Mouse (Mus musculus): ENCODE results near the gene Wdr59. TPM values are rescaled to one million over a fixed set of nuclear protein-coding genes. Genes with fewer than 3 reads are reported as not detected.
A peak's percentile ranks its signal among the peaks of the same experiment; 100 is the strongest.

The Wdr59 gene
- total RNA-seq, 1 experiment = 10.4 TPM

DNA sequence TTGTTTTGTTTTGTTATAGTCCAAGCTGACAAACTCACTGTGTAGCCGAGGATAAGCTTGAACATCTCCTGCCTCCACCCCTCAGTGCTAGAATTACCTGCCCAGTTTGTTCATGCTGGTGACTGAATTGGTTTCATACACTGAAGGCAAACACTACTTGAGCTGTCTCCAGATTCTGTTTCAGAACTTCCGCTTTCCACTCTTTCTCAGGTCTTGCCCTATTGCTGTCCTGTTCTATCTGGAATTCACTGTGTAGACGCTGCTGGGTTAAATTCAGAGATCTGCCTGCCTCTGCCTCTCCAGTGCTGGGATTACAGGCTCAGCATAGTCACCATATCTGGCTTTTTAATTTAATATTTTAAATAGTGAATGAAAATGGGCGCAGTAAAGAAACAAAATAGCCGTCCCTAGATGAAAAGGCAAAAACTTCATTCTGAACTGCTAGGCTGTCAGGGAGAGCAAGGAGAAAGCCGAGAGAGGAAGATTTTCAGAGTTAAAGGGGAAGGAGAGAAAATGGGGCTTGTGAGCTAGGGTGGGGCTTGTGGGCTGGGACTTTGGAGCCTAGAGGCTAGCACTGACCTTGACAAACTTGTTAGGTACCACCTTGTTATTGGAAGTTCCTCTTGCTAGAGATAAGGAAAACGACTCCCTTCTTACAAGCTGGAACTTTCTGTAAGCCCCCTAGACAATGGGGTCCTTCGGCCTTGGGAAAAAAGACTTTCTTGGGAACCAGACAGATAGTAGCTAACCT lies 23.7 kb upstream of the Wdr59 start:
- no peak overlapping the region for H3K9ac ChIP-seq (ENCODE audit: insufficient read depth, low read depth, low read length, poor library complexity, severe bottlenecking)
- DNase-seq (ENCODE audit: low read depth, low spot score) = no peak
- in situ Hi-C loops (cut with MboI; ENCODE audit: low sequenced_read_pairs in 2 of 2, unreplicated experiment in 2 of 2) = no loop called here
- TF ChIP-seq HCFC1 (IDR thresholded peaks at IDR 0.05; ENCODE audit: borderline replicate concordance, insufficient read depth, low read length) (no peak), CHD2 (IDR thresholded peaks at IDR 0.05; ENCODE audit: low read depth, low read length) (no peak)
- H3K36me3 ChIP-seq (ENCODE audit: control insufficient read depth, insufficient read depth, low read length, poor library complexity, severe bottlenecking) = no peaks in the 10 kb centered on the region; the same call in 1 of the 2 replicates
- peak overlapping the region; percentile 37; the same call in 1 of the 2 replicates for H3K27ac ChIP-seq (ENCODE audit: insufficient read depth, low read depth, low read length, poor library complexity, severe bottlenecking)
- H3K9me3 ChIP-seq (ENCODE audit: control insufficient read depth, insufficient read depth, low read depth, low read length) = no peaks in the 10 kb centered on the region
- H3K4me3 ChIP-seq (ENCODE audit: insufficient read depth in 1 of 2, low read depth in 1 of 2, low read length in 2 of 2, poor library complexity in 1 of 2, severe bottlenecking in 1 of 2) = 0 out of 4 replicates have a peak overlapping the region, but pooled peaks of 1 of the 2 experiments have one; percentile 7
- H3K4me1 ChIP-seq (ENCODE audit: control insufficient read depth in 2 of 2, insufficient read depth in 2 of 2, low read length in 2 of 2, poor library complexity in 1 of 2) = peaks cover 12 to 24% of the 10 kb centered on the region in 2 experiments

DNA sequence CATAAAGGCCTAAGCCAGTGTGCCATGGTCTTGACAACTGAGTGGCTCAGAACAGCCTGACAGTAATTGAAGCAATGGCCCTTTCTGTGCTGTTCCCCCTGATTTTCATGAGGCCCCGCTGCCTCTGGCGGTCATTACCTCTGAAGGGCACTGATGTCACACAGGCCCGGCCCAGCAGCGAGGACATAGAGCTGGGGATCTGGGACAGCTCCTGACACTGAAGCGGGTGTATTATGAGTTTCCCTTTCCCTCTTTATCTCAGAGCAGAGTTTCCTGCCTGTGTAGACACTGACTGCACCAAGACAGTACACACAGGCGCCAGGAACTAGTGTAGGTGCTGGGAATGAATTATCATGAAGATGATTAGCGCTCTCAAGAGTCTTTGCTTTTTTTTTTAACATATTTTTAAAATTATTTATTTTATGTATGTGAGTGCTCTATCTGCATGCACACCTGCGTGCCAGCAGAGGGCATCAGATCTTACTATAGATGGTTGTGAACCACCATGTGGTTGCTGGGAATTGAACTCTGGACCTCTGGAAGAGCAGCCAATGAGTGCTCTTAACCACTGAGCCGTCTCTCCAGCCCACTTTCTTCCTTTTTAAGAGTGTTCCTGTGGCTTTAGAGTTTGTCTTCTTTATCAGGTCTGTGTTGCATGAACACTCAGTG lies 22.0 kb upstream of the Wdr59 start:
- TF ChIP-seq ZNF384 (IDR thresholded peaks at IDR 0.05; ENCODE audit: low read depth, low read length) (no peak), CHD2 (IDR thresholded peaks at IDR 0.05; ENCODE audit: low read depth, low read length) (no peak), ZC3H11A (IDR thresholded peaks at IDR 0.05; ENCODE audit: borderline replicate concordance, low read depth, low read length) (no peak), MAFK (IDR thresholded peaks at IDR 0.05; ENCODE audit: insufficient read depth, low read depth, low read length) (no peak), HCFC1 (IDR thresholded peaks at IDR 0.05; ENCODE audit: borderline replicate concordance, insufficient read depth, low read length) (no peak)
- H3K9ac ChIP-seq (ENCODE audit: insufficient read depth, low read depth, low read length, poor library complexity, severe bottlenecking) = no peak overlapping the region
- H3K4me3 ChIP-seq (ENCODE audit: insufficient read depth in 1 of 2, low read depth in 1 of 2, low read length in 2 of 2, poor library complexity in 1 of 2, severe bottlenecking in 1 of 2) = no peak overlapping the region
- no peaks in the 10 kb centered on the region for H3K9me3 ChIP-seq (ENCODE audit: control insufficient read depth, insufficient read depth, low read depth, low read length)
- no peaks in the 10 kb centered on the region for H3K36me3 ChIP-seq (ENCODE audit: control insufficient read depth, insufficient read depth, low read length, poor library complexity, severe bottlenecking)
- no peak for DNase-seq (ENCODE audit: low read depth, low spot score)
- H3K27ac ChIP-seq (ENCODE audit: insufficient read depth, low read depth, low read length, poor library complexity, severe bottlenecking) = no peak overlapping the region; the same call in none of the 2 replicates
- in situ Hi-C loops (cut with MboI; ENCODE audit: low sequenced_read_pairs in 2 of 2, unreplicated experiment in 2 of 2) = no loop called here
- peaks cover 12 to 24% of the 10 kb centered on the region in 2 experiments for H3K4me1 ChIP-seq (ENCODE audit: control insufficient read depth in 2 of 2, insufficient read depth in 2 of 2, low read length in 2 of 2, poor library complexity in 1 of 2)

DNA sequence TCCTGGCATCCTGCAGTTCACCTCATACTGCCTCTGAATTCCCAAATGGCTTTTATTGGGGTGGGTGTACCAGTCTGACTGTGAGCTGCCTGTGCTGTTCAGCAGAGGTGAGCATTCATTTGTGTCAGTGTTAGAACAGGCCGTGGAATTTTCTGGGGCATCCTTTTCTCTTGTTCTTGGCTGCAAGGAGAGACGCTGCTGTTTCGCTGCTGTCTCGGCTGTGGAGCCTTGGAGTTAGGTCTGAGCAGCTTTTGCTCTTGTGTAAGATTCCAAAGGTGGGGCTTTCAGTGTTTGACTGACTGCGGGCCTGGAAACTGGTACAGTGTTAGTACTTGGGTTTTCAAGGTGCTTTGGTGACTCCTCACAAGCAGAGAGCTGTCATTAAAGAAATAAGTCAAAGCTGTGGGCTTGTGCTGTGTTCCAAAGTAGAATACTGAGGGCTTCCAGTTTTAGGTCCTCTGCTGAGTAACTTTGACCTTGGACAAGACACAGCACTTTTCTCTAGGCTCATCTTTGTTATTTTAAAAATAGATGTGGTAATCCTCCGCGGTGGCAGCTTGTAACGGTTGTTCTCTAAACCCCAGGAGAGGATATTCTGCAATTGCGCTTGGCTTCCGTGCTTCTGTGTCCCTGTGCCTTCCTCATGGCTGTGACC lies 17.7 kb upstream of the Wdr59 start:
- no peak overlapping the region for H3K27ac ChIP-seq (ENCODE audit: insufficient read depth, low read depth, low read length, poor library complexity, severe bottlenecking)
- TF ChIP-seq MAFK (IDR thresholded peaks at IDR 0.05; ENCODE audit: insufficient read depth, low read depth, low read length) (no peak), ZNF384 (IDR thresholded peaks at IDR 0.05; ENCODE audit: low read depth, low read length) (no peak), ZC3H11A (IDR thresholded peaks at IDR 0.05; ENCODE audit: borderline replicate concordance, low read depth, low read length) (no peak), CHD2 (IDR thresholded peaks at IDR 0.05; ENCODE audit: low read depth, low read length) (no peak), HCFC1 (IDR thresholded peaks at IDR 0.05; ENCODE audit: borderline replicate concordance, insufficient read depth, low read length) (no peak)
- in situ Hi-C loops (cut with MboI; ENCODE audit: low sequenced_read_pairs in 2 of 2, unreplicated experiment in 2 of 2) = no loop called here
- no peak for DNase-seq (ENCODE audit: low read depth, low spot score)
- H3K9me3 ChIP-seq (ENCODE audit: control insufficient read depth, insufficient read depth, low read depth, low read length) = no peaks in the 10 kb centered on the region
- H3K4me3 ChIP-seq (ENCODE audit: insufficient read depth in 1 of 2, low read depth in 1 of 2, low read length in 2 of 2, poor library complexity in 1 of 2, severe bottlenecking in 1 of 2) = no peak overlapping the region
- no peak overlapping the region for H3K9ac ChIP-seq (ENCODE audit: insufficient read depth, low read depth, low read length, poor library complexity, severe bottlenecking)
- H3K4me1 ChIP-seq (ENCODE audit: control insufficient read depth in 2 of 2, insufficient read depth in 2 of 2, low read length in 2 of 2, poor library complexity in 1 of 2) = peaks cover 3 to 21% of the 10 kb centered on the region in 2 experiments; a peak in 3 of 4 replicates
- H3K36me3 ChIP-seq (ENCODE audit: control insufficient read depth, insufficient read depth, low read length, poor library complexity, severe bottlenecking) = no peaks in the 10 kb centered on the region

DNA sequence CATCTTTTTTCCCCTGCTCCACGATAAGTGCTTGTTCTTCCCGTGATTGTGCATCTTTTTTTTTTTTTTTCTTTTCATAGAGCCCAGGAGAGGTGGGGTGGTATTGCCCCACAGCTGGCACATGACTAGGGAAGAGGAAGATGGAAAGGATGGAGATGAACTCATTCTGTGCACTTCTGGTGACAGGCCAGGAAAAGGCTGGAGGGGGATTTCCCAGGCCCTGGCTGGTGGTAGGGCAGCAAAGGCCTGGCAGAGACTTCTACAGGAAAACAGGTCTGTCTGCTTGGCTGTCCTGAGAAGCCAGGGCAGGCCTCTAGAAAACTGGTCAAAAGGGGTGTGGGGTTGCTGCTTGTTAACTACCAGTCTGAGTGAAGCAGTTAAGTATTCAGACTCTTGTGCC lies 16.3 kb upstream of the Wdr59 start:
- H3K4me1 ChIP-seq (ENCODE audit: control insufficient read depth in 2 of 2, insufficient read depth in 2 of 2, low read length in 2 of 2, poor library complexity in 1 of 2) = peaks cover 3 to 21% of the 10 kb centered on the region in 2 experiments; a peak in 3 of 4 replicates
- no peaks in the 10 kb centered on the region for H3K9me3 ChIP-seq (ENCODE audit: control insufficient read depth, insufficient read depth, low read depth, low read length)
- H3K4me3 ChIP-seq (ENCODE audit: insufficient read depth in 1 of 2, low read depth in 1 of 2, low read length in 2 of 2, poor library complexity in 1 of 2, severe bottlenecking in 1 of 2) = peak overlapping the region in 1 of 2 experiments; percentile 96; a peak in 1 of 4 replicates
- DNase-seq (ENCODE audit: low read depth, low spot score) = no peak
- in situ Hi-C loops (cut with MboI; ENCODE audit: low sequenced_read_pairs in 2 of 2, unreplicated experiment in 2 of 2) = no loop called here
- TF ChIP-seq ZNF384 (IDR thresholded peaks at IDR 0.05; ENCODE audit: low read depth, low read length) = no peak
- no peak for TF ChIP-seq CHD2 (IDR thresholded peaks at IDR 0.05; ENCODE audit: low read depth, low read length)
- TF ChIP-seq HCFC1 (IDR thresholded peaks at IDR 0.05; ENCODE audit: borderline replicate concordance, insufficient read depth, low read length) = no peak
- TF ChIP-seq ZC3H11A (IDR thresholded peaks at IDR 0.05; ENCODE audit: borderline replicate concordance, low read depth, low read length) = no peak
- TF ChIP-seq MAFK (IDR thresholded peaks at IDR 0.05; ENCODE audit: insufficient read depth, low read depth, low read length) = no peak
- H3K9ac ChIP-seq (ENCODE audit: insufficient read depth, low read depth, low read length, poor library complexity, severe bottlenecking) = no peak overlapping the region; the same call in 1 of the 2 replicates
- H3K27ac ChIP-seq (ENCODE audit: insufficient read depth, low read depth, low read length, poor library complexity, severe bottlenecking) = no peak overlapping the region
- no peaks in the 10 kb centered on the region for H3K36me3 ChIP-seq (ENCODE audit: control insufficient read depth, insufficient read depth, low read length, poor library complexity, severe bottlenecking)

Data from ES-E14 (cell line).